Mouse (Mus musculus) c-Kit-negative CD71-positive TER-119-positive erythroid progenitor cells, embryonic 14.5 days (primary cell): ENCODE results near the gene Olfr68.
"Not testable (repeated sequence)": the region's sequence is repeated elsewhere in the genome, so short reads cannot be mapped to it uniquely, and the experiment has no call there.

ENCODE experiments used
- DNase-seq: peaks from one replicate; pipeline ENCODE4 v3.0.0-alpha.2; 2013; ENCODE audit warnings: low read depth, low spot score

The Olfr68 gene

DNA sequence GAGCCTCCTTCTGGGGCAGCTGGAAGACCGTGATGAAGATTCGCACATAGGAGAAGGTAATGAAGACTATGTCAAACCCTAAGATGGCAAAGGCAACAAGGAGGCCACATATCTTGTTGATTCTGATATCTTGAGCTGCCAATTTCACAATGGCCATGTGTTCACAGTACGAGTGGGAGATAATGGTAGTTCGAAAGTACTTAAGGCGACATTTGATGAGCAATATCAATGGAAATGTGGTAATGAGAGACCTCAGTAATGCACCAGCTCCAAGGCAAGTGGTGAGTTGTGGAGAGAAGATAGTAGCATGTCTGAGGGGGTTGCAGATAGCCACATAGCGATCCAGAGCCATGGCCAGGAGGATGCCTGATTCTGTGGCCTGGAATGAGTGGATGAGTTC lies 11.8 kb downstream of the Olfr68 start:
- not testable (repeated sequence) for DNase-seq

DNA sequence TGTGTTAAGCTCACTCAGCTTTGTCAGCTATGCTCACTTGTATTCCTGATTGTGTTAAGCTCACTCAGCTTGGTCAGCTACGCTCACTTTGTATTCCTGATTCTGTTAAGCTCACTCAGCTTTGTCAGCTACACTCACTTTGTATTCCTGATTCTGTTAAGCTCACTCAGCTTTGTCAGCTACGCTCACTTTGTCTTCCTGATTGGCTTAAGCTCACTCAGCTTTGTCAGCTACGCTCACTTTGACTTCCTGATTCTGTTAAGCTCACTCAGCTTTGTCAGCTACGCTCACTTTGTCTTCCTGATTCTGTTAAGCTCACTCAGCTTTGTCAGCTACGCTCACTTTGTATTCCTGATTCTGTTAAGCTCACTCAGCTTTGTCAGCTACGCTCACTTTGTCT lies 17.3 kb downstream of the Olfr68 start:
- DNase-seq, result not testable (repeated sequence)

DNA sequence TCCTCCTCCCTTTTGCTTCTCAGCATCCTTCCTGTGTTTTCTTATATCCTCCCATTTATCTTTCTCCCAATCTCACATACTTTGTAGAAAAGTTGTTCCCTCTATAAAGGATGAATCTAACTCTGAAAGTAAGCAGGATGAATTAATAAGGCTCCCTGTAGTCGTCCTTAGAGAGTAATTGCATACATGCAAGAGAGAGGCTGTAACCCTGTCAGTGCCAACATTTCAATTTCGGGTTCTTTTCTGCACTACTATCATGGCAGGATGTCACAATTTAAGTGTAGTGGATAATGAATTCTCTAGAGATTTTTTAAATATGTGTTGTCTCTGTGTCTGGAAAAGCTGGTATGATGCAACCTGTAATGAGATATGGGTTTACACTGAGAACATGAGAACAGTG lies 22.3 kb downstream of the Olfr68 start, which contains the start of gene Olfr630:
Gene Olfr630, minus strand, starts transcription at position 101 of the 400 bp plus-strand sequence.
- no peak for DNase-seq

DNA sequence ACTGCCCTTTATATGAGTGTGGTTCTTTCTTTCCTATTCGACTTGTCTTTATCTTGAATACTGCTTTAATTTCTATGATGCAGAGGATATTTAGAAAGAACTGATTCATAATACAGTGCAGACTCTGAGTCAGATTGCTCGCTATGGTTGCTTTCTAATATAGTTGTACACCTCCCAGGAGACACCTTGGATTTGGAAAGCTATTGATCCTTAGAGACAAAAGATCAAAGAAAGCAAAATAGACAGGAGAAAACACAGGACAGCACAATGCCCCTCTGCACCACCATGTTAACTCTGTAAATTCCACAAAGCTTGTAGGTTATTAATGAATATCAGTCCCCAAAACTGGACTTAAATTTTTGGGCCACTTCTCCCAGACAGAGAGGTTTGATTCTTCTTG lies 34.7 kb downstream of the Olfr68 start, which contains the start of gene Olfr629:
Gene Olfr629, minus strand, starts transcription at position 101 of the 400 bp plus-strand sequence.
- DNase-seq, result no peak

DNA sequence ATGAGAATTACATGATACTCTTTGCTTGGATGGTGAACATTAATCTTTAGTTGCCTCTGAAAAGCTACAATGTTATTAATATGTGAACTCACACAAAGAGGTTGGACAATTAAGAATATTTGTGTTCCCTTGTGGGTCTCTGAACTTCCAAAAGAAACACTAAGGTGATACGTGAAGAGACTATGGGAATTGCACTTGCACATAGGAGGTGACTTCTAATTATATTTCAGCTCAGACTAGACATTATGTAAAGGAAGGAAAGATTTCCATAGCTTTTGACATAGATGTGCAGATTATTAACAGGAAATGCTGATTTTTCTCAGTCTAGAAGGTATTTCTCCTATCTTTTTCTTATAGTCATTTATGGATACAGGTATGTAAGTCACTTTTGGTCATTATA lies 49.4 kb downstream of the Olfr68 start, which contains the start of gene Olfr628:
Gene Olfr628, plus strand, starts transcription at position 301 of the 400 bp plus-strand sequence.
- DNase-seq, result no peak
